Mouse (Mus musculus) large intestine, adult 2 months (tissue): ENCODE results near the gene Ppp1r9a. TPM values are rescaled to one million over a fixed set of nuclear protein-coding genes. Genes with fewer than 3 reads are reported as not detected.

Experiments
- DNase-seq: peaks from one replicate; pipeline ENCODE4 v3.0.0-alpha.2; 2012; ENCODE audit warnings: low read depth, low spot score
- WGBS: fragments of 180-500 bp; shearing (Covaris S2); methylation state at CpG from one replicate; pipeline ENCODE4 v1.1.7; 2018; 5-methylcytosine and 5-hydroxymethylcytosine counted together
- polyA plus RNA-seq: library from polyadenylated mRNA; depleted of rRNA; stranded (reverse); fragments of >200 nt; gene quantifications from 2 replicates; pipeline ENCODE4 v1.2.3, GENCODE M21; 2012

Gene Ppp1r9a
- polyA plus RNA-seq, 1 experiment = 1.8 TPM

DNA sequence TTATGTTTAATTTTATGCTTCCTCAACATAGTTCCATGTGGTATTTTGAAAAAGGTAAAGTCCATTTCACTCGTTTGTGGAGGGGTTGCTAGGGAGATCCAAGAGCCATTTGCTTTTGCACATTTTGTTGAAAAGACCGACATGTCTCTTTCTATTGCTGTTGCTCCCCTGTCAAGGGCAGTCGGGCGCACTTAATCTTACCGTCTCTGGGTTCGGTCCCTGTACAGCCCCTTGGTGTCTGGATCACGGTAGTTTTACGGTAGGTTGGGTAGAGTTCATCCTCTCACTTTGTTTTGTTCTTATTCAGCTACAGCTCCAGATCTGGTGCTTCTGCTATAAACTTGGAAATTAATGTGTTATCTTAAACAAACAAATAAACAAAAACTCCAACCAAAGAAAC is 98.1 kb downstream of the Ppp1r9a start:
- 88% methylated on average over 8 of the region's 8 CpGs for WGBS
- DNase-seq = no peak

DNA sequence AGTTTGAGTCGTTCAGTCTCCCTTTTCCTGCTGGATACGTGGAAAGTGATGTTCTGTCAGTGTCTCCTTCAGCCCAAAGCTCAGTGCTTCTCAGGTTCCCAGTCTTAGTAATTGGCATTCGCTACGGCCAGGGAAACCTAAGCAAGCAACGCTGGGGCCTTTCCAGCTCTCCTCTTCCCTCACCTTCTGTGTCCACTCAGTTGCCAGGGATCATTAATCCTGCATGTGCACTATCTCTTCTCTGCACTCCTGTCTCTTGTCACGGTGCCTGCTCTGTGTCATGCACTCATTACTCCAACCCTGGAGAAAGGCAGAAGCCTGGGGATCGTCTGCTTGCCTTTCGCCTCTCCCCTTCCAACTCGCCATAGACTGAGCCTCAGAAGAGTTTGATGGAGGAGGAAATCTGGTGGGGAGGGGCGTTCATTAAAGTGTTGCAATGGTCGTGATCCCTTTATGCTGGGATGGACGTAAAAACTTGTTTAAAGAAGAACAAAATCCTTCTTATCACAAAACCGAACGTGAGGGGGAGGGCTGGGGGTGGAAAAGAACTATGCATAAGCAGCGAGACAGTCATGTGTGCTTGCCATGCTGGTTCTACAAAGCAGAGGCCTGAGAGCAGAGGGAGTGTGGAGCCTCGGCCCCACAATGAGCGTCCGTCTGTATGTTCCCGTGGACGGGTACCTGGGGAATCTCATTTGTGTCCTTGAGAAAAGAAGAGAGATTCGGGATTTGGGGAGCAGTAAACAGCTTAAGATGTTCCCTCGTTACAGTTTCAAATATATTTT is 103.0 kb downstream of the Ppp1r9a start:
- 67% methylated on average over 22 of the region's 22 CpGs for WGBS
- no peak for DNase-seq

DNA sequence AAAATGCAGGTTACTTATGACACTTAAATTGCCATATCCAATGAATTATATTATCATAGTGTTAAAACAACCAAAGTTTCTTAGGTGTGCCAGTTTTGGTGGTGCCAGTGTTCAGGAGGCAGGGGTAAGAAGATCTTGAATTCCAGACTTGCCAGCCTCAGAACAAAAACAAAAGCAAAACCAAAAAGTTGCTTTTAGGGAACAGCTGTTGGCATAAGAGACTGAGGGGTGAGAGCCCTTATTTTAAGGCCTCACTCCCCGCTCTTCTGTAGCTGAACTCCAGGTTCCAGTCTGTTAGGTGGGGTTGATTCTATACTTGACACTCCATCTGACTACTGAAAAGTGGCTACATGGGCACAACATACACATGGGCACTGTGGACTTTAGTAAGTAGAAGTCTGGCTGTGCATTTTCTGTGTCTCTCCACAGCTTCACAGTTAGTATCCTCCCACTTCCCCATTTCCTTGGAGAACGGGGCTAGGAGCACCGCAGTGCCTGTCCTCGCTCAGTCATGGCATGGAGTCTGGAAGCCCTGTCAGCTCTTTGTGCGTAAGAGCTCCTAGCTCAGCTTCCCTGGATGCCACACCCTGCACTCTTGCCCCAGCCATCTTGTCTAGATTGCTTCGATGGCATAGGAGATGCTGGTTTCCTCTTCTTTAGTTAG is 103.7 kb downstream of the Ppp1r9a start:
- no peak for DNase-seq
- WGBS = 93% methylated on average over 6 of the region's 6 CpGs

DNA sequence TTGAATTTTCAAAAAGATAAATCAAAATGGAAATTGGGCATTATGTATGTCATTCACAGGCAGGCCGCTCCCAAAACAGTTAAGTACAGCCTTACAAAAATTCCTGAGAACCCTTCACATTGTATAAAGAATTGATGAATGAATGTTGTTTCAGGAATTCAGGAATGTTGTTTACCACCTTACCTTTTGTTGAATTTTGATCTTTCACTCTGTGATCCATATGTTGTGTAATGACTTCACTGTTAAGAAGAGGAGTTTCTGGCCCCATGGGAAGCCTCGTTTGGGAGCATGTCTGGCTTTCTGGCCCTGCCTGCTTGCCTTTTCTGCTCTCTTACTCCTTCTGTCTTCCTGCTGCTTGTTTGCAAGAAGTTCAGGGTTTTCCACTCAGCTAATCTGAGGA is 105.4 kb downstream of the Ppp1r9a start:
- no peak for DNase-seq
- 69% methylated on average over 2 of the region's 2 CpGs for WGBS

DNA sequence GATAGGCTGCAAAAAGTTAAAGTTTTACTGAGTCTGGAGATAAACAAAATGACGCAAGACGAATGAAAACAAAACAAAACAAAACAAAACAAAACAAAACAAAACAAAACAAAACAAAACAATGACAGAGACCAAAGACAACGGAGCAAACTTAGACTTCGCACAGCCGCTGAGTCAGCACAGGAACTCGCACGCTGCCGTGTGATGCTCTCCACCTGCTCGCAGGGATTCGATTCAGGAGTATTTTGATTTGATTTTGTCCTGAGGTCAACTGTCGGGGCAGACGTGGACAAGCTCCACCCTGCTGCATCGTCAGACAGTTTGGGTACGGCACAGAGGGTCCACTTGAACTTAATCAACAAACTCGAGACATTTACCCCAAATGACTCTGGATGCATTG is 105.9 kb downstream of the Ppp1r9a start:
- 78% methylated on average over 15 of the region's 15 CpGs for WGBS
- no peak for DNase-seq

DNA sequence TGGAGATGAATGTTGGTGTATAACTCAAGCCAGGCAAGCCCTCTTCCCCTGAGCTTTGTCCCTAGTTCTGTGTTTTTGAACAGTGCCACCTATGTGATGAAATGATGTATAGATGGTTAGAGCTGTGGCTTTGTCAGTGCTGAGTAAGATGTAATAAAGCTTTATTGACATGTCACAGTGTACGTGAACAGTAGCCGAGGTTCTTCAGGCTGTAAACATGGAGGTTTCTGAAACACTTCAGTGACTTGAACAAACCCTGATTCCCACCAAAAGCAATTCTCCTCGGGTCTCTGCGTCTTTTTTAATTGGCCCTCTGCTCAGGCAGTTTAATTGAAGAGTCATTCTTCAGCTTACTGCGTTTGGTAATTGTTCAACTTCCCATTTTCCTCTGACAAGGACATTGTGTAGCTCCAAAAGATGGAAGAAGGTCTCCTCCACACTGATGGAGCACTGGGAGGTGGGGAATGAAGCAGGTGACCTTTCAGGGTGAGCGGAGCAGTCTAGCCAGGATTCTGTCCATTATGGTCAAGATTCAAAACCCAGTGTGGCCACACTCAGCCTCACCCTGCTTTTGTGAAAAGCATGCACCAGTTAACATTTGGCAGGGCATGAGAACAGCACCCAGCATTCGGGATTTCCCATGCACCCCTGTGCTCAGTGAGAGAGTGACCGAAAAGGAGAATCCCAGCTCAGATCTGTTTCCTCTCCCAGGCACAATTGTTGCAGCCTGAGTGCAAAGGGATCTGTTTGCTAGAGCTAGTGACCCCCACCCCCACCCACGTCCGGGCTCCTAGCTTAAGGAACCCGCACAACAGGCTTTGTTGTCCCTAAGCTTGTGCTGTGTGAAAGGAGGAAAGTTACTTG is 108.1 kb downstream of the Ppp1r9a start:
- no peak for DNase-seq
- 62% methylated on average over 11 of the region's 11 CpGs for WGBS

DNA sequence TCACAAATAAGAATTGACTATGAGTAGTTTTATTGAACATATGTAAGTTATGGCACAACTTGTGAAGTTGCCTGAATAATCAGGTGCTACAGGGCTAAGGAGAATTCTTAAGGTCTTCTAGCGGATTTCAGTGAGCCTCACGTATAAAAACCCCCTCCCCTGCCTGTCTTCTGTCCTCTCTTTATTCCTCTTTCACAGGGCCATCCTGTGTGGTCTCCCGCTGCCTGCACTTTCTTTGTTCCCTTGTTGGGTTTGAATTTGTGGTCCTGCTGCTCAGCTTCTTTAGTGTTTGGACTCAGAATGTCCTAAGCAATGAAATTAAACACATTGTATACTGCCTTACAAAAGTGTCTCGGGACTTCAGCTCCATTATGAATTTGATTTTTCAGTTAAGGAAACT is 110.1 kb downstream of the Ppp1r9a start:
- 92% methylated on average over 4 of the region's 4 CpGs for WGBS
- DNase-seq = no peak

DNA sequence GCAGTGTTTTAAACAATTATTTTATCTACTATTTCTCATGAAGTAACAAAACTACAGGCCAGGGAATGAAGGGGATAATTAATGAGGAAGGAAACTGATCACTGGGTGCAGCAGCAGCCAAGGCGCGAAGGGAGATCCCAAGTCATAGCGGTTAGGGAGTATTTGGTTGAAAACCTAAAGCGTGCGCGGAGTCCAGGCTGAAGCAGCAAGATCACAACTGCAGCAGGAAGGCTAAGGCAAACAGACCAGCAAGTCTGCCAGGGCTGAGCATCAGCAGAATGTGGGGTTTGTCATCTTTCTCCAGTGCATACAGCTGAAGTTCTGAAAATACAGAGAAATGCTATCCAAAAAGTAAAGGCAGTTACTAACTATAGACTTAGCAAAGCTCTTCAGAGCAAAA is 111.8 kb downstream of the Ppp1r9a start:
- no peak for DNase-seq
- WGBS = 83% methylated on average over 6 of the region's 6 CpGs

DNA sequence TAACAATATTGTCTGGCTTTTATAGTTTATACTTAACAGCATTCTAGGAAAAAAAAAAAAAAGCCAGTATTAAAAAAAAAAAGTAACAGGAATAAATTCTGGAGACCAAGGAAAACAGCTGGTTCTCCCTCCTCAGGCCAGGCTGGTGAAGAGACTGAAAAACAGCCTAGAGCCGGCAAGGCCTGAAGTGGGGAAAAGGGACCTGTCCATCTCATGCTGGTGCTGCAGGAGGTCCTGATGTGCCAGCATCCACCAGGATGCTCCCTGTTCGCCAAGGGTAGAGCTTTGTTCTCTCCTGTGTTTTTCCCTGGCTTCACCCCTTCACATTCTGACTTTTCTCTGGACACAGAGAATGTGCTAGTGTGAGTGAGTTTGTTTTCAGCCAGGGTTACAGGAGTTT is 112.5 kb downstream of the Ppp1r9a start:
- WGBS = 84% methylated on average over 2 of the region's 2 CpGs

DNA sequence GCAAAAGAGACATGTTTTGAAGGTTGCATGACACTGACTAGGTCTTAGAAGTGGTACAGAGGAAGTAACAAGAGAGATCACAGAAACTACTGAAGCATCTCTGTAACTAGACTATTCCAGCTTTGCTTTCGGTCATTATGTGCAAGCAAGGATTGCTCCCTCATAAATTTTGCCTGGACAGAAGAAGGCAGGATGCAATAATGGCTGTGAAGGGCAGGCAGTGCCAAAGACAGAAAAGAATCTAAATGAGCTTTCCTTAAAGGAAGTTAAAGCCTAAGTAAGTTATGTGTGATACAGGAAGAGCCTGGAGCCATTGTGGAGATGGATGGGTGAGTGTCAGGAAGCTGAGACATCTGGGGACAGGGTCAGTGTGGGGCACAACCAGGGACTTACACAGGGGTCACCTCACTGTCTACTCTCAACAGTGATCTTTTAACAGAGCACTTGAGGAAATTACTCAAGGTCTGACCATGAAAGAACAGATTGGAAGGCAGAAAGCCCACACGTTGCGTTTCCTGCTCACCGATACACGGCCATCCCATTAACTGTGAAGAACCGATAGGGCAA is 115.3 kb downstream of the Ppp1r9a start:
- DNase-seq = no peak
- WGBS = 92% methylated on average over 6 of the region's 6 CpGs

More for the DNA sequence above, 112.5 kb downstream of the Ppp1r9a start:
- DNase-seq = no peak

DNA sequence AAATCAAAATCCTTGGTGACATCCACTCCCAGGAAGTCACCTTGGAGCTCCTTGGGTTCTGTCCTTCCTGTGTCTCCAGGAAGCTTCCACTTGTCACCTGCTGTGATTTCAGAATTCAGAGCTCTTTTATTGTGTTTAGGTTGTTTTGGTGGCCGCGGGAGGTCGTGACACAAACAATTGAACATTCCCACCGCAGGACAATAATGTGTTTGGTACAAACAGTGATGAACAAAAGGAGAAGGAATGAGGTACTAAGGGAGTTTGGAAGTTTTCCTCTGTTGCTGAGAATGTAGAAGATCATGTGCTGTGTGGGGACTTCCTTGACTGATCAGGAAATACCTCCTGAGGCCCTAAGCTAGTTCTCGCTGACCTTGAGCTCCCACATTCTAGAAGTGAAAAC is 116.5 kb downstream of the Ppp1r9a start:
- no peak for DNase-seq
- WGBS = 70% methylated on average over 5 of the region's 5 CpGs

DNA sequence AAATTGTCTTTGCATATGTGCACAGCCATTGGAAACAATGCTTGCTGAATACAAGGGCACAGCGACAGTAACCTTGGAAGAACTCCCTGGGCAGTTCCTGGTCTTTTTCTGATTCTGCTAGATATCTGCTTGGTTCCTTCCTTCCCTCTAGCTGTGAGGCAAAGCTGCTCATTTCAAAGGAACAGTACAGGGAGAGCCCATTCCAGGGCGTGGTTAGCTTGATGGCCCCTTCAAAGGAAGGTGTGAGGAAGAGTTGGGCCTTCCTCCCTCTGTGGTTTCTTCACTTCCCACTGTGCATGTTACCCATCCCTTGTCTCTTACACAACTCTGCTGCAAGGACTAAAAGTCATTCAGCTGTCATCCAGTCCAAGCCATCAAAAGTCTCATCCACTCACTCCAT is 117.3 kb downstream of the Ppp1r9a start:
- 89% methylated on average over 2 of the region's 2 CpGs for WGBS
- DNase-seq = no peak

DNA sequence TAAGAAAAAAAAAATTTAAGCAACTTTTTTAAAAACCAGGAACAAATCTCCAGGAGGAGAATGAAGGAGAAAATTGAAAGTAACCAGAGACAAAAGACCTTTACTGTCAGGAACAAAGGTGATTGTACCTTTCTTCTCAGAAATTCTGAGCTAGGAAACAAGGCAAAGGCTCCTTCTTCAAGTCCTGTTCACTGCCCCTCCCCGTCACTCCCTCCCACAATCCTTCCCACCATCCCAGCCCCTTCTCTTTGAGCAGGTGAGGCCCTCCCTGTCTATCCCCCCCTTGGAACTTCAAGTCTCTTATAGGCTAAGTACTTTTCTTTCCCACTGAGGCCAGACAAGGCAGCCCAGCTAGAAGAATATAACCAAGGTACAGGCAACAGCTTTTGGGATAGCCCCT is 117.8 kb downstream of the Ppp1r9a start:
- DNase-seq = no peak
- WGBS = 89% methylated on average over 1 of the region's 1 CpGs

DNA sequence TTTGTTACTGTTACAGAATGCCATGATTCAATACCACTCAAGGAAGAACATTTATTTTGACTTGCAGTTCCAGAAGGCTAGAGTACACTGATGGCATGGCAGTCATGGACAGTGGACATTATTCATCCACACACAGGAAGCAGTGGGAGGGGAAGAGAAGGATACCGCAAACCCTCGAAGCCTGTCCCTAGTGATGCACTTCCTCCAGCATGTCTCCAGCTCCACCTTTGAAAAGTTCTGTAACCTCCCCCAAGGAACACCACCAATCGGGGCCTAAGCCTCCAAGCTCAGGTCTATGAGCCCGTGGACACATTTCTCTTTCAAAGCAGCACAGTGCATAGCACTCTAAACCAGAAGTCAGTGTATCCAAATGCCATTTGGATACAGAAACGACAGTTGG is 120.0 kb downstream of the Ppp1r9a start:
- no peak for DNase-seq

DNA sequence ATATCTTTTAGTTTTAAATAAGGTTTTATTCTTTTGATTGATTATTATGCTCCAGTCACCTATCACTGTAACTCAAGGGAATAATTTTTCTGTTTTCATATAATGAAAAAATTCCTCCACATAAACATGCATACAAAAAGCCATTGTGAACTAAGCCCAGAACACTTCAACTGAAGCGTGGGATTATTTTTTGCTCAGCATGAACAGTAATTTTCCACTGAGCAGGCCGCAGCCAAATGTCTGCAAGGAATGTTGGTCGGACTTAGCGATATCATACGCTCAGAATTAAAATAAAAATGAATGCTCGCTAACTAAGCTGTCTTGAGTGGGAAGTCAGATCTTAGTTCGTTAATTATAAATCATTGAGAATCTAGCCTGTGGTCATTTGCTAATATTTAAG is 122.2 kb downstream of the Ppp1r9a start:
- 77% methylated on average over 7 of the region's 7 CpGs for WGBS

More for the DNA sequence above, 120.0 kb downstream of the Ppp1r9a start:
- WGBS = 74% methylated on average over 5 of the region's 5 CpGs

DNA sequence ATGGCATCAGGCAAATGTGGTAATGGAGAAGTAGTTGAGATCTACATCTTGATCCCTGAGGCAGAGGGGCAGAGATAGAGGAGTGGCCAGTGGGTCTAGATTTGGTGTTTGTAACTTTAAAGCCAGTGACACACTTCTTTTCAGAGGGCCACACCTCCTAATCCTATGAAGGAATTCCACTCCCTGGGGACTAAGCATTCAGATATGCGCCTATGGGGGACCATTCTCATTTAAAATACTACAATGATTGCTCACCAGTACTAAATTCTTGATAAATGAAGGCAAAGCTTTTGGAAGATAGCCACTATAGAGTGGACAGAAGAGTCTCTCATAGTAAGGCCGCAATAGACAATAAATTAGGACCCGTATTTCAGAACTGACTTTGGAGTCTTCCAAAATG is 124.1 kb downstream of the Ppp1r9a start:
- 95% methylated on average over 3 of the region's 3 CpGs for WGBS
- DNase-seq = no peak

More for the DNA sequence above, 122.2 kb downstream of the Ppp1r9a start:
- no peak for DNase-seq

DNA sequence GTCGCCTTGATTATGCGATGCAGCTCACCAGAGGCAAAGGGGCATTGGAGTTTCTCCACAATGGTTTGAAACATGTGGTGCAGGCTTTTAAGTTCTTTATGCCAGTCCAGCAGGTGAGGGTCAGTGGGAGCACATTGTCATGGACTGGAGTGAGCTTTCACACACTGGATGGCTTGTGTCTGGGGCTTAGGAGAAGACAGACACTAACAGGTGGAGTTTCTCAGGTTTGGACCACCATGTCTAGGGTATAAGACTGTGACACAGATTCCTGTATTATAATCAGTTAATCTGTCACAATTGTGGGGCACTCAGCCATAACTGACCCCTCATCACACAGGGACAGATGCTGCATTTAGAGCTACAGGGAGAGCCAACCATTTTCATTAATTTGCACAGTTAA is 124.5 kb downstream of the Ppp1r9a start:
- 99% methylated on average over 2 of the region's 2 CpGs for WGBS
- no peak for DNase-seq

DNA sequence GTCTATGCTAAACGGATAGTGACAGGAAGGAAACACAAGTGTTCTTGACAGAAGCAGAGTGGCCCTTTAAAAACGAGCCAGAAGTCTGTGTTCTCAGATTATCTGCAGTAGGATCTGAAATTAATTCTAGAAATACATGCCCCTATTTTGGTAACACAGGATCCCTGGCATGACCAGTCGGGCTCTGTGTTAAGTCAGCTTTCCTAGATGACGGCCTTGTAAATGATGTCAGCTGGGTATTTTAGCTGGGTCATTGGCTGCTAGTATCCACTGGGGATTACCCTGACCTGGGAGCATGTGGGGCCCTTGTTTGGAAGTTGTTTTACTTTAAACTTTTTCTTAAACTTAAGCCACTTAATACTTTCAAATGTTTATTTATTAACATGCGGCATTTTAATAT is 125.1 kb downstream of the Ppp1r9a start:
- no peak for DNase-seq
- 84% methylated on average over 5 of the region's 5 CpGs for WGBS

DNA sequence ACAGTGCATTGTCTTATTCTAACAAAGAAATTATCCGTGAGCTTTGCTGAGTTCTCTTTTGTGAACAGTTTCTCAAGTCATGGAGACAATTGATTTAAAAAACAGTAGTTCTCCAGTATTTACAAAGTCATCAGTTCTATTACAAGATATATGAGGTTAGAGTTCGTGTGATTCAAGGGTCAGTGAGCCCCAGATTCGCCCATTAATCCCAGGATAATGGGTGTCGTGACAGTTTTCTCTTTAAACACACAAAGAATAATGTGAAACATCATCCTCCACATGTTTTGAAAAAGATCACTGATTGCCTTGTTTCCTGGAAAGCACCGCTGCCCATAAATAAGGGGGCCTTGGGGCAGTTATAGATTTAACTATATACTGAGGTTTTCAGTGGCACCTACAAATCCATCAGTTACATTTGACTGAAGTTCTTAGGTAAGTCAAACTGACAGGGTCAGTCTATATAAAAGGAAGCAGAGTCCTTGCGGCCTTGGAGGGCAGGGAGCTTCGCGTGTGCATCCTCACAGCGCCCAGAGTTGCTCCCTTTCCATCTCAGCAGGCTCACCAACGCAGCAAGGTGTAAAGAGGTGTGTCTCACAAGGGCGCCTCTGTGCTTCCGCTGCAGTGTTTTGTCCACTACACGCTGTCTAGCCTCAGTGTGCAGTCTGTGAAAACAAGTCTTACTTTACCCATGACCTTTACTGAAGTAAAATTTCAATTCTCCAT is 126.6 kb downstream of the Ppp1r9a start:
- DNase-seq = no peak
- WGBS = 84% methylated on average over 13 of the region's 13 CpGs
